Mouse (Mus musculus) urinary bladder, postnatal 14 days (tissue): ENCODE data around the gene Ndufc1.
"Not testable (repeated sequence)": the region's sequence is repeated elsewhere in the genome, so short reads cannot be mapped to it uniquely, and the experiment has no call there.

Source experiments
- DNase-seq: peaks from one replicate; pipeline ENCODE4 v3.0.0; 2021; ENCODE audit warnings: low spot score

The Ndufc1 gene

DNA sequence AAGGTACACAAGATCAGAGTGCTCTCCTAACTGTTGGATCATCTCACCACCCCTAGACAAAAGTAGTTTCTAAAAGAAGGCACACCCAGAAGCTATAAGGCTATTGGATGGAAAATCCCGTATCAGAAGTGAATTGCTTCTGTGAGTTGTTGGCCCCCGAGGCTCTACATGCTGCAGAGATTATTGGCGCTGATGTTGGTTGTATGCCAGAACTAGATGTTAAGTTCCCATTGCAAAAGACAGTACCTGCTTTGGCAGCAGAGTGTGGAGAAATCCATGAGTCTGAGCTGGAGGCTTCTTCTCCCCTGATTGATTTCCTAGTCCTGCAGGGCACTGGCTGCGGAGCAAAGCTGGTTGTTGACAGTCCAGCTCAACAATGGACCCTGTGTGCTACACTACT lies 40.8 kb downstream of the Ndufc1 start:
- no peak for DNase-seq

- no peak for DNase-seq
Observed at GRCm38 (mm10) chr3:51366926-51367325, 41.9 kb downstream of the Ndufc1 start.

GRCm38 (mm10) chr3:51365517-51365882 lies 43.3 kb downstream of the Ndufc1 start:
- no peak for DNase-seq

DNA sequence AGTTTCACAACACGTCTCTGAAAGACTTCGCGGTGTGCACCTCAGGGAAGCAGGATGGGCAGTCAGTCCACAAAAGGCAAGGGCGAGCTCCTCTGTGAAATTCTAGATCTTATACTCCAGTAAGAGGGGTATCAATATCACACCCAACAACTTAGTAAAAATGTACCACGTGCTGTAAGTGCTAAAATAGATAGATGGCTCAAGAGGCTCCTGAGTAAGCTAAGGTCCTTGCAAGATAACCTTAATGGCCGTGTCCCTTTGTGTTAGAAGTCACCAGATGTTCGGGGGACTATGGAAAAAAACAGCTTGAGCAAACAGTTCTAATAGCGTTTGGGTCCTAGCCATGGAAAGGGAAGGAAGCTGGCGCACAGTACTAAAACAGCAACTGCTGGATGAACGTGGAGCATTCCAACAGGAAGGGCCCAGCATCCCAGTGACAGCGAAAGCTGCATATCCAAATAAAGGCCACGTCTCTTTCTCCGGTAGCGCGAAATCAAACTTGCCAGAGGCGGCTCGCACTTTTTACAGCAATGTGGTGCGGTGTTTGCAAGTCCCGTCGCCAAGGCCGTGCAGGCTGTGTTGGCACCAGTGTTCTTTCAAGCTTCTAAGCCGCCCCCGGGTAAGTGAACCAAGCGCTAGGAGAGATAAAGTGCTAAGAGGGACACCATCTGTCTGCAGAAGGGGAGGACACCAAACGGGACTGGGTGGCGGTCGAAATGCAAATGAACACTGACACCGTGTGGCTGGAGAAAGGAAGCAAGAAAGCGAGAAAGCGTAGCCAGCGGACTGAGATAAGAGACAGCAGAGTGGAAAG lies 43.9 kb downstream of the Ndufc1 start:
- peak; percentile 71 for DNase-seq

DNA sequence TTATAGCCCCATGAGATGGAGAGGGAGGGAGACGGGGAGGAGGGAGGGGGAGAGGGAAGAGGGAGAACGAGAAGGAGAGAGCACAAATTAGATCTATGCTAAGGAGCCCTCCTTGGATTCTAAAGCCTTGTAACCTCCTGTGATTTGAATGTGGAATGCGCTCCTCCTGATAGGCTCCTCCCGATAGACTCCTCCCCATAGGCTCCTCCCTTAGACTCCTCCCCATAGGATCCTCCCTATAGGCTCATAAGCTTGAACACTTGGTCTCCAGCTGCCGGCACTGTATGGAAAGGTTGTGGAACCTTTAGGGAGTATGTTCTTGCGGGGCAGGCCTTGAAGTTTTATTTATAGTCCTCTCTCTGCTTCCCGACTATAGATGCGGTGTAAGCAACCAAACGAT lies 47.7 kb downstream of the Ndufc1 start:
- no peak for DNase-seq

DNA sequence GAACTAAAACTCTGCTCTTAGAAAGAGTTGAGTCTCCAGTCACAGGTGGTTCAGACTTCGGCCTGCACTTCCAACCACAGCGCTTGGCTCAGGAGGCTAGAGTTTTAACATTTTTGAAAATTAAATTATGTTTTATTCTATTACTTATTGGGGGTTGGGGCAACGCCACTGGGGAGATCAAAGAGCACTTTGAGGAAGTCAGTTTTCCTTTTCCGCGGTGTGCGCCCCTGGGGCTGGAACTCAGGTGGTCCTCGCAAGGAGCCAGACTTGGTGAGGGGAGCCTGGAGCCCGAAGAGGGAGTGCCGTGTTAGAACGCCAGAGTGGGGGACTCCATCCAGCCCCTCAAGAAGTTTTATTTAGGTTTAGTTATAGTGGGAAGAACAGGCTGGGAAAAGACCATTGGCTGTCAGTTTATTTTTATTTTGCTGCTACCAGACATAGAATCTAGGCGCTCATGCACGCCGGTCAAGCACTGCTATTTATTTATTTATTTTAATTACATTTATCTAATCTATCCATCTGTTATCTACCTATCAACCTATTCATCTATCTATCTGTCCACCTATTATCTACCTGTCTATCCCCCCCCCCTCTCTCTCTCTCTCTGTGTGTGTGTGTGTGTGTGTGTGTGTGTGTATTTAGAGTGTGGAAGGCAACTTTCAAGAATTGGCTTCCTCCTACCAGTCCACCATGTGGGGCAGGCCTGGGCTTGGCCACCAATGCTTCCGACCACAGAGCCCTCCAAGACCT lies 49.1 kb downstream of the Ndufc1 start:
- no peak for DNase-seq

GRCm38 (mm10) chr3:51358660-51359557 lies 49.9 kb downstream of the Ndufc1 start:
- DNase-seq, result peak; percentile 66

DNA sequence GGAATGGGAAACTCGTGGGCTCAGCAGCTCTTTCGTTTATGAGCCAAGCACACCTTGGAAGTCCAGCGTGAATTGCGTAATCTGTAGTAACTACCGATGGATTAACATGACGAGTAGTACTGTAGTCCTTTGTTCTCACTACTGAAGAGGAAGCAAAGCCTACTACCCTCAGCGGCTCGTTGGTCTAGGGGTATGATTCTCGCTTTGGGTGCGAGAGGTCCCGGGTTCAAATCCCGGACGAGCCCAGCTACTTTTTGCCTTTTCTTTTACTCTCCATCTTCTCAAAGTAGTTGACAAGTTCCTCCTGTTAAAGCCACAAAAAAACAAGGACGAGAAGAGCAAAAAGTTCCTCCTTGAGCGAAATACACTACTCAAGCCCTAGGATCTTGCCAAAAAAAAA lies 50.6 kb downstream of the Ndufc1 start:
- DNase-seq, result peak; percentile 59

- no peak for DNase-seq
Observed at GRCm38 (mm10) chr3:51357624-51358023, 51.2 kb downstream of the Ndufc1 start.

DNA sequence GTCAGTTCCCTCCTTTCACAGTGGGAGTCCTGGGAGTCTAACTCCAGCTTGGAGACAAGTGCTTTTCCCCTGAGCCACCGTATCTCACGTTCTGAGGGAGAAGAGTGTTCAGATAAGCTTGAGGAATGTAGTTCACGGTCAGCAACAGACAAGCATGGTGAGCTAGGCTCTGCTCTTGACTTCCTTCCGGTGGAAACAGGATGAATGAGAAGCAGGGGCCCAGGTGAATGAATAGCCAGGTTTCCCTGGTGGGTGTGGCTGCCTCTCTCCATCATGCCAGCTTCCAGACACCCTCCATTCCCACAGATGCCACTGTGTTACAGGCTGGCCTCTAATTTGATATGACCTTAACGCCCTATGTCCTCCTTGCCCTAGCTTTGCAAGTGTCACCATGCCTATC lies 51.7 kb downstream of the Ndufc1 start:
- no peak for DNase-seq

- not testable (repeated sequence) for DNase-seq
Observed at GRCm38 (mm10) chr3:51354956-51355355, 53.8 kb downstream of the Ndufc1 start.
